23 mouse cellular contexts compared by ENCODE assay signal in the genomic region with DNA sequence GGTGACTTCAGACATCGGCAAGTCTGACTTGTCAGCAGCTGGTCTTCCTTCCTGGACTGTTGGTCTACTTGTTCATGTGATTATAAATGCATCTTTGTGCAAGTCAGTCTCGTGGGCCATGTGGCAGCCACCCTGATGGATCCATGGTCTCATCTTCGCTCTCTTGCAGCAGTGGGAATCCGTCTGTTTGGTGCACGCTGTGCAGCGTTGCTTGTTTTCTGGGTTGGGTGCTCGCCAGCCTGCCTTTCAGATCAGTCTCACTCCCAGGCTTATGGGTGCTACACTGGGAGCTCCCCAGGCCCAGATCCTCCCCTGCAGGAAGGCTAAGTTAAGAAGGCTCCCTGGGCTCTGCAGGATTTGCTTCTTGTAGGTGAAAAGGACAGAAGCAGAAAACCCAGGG. TPM values are rescaled to one million over a fixed set of nuclear protein-coding genes. Genes with fewer than 3 reads are reported as not detected.
DNase-seq lines count a peak whose midpoint lies in the region; ATAC-seq lines count a peak whose summit lies in the region.
"Had no signal": no experiment of that assay in that cellular context is flagged by ENCODE, and none has a peak within 500 bp of the region (broad histone marks: within the 10 kb centered on the region; RNA-seq: fewer than 3 reads in every experiment).

No protein-coding gene starts in this region.

- no peaks in the 10 kb centered on the region for H3K27me3 ChIP-seq in forebrain, embryonic 15.5 days
- H3K27me3 ChIP-seq: CH12.LX; embryonic facial prominence, embryonic 13.5 days; heart, embryonic 15.5 days had no signal

- DNase-seq in right cerebral cortex, postnatal 10 days (ENCODE audit: low spot score in 2 of 2): peak; percentile 53 to 61
- DNase-seq in right cerebral cortex, postnatal 25 days: no peak
- DNase-seq in layer of hippocampus, adult 18-20 months (ENCODE audit: low spot score in 2 of 2): peak; percentile 35 to 63
- DNase-seq in layer of hippocampus, adult 9-10 months (ENCODE audit: low spot score): peak; percentile 26
- DNase-seq in layer of hippocampus, postnatal 36 days: peak; percentile 32 to 43
- no peak for DNase-seq in MN1 (ENCODE audit: low spot score)
- DNase-seq: adrenal gland, adult 2 months; adrenal gland, postnatal 25 days; cerebellum, adult 18-20 months; cerebellum, adult 9-11 months; cerebellum, postnatal 36 days; gastrocnemius, postnatal 36 days; heart, adult 18-20 months; heart, postnatal 14 days had no signal

- H3K9me3 ChIP-seq in forebrain, embryonic 15.5 days: no peaks in the 10 kb centered on the region
- H3K9me3 ChIP-seq: embryonic facial prominence, embryonic 13.5 days; forebrain, embryonic 12.5 days; heart, embryonic 15.5 days; hindbrain, embryonic 13.5 days had no signal

- H3K4me1 ChIP-seq in forebrain, embryonic 15.5 days: peaks cover 12% of the 10 kb centered on the region
- H3K4me1 ChIP-seq: embryonic facial prominence, embryonic 13.5 days had no signal

- no peak overlapping the region for H3K9ac ChIP-seq in forebrain, embryonic 15.5 days (replicated peaks)
- H3K9ac ChIP-seq: embryonic facial prominence, embryonic 13.5 days; forebrain, embryonic 12.5 days; heart, embryonic 15.5 days; hindbrain, embryonic 13.5 days had no signal

- peaks cover 4% of the 10 kb centered on the region for H3K36me3 ChIP-seq in forebrain, embryonic 15.5 days
- H3K36me3 ChIP-seq: heart, embryonic 15.5 days had no signal

- 66% methylated on average over 7 of the region's 7 CpGs for WGBS in forebrain, embryonic 15.5 days

- ATAC-seq in forebrain, embryonic 15.5 days (replicated peaks): no peak

- no peak overlapping the region for H3K4me3 ChIP-seq in forebrain, embryonic 15.5 days
- H3K4me3 ChIP-seq: embryonic facial prominence, embryonic 13.5 days; forebrain, embryonic 12.5 days; heart, embryonic 15.5 days; hindbrain, embryonic 13.5 days had no signal

- no peak overlapping the region for H3K27ac ChIP-seq in forebrain, embryonic 15.5 days (replicated peaks)
- H3K27ac ChIP-seq: embryonic facial prominence, embryonic 13.5 days; forebrain, embryonic 12.5 days; heart, embryonic 15.5 days; hindbrain, embryonic 13.5 days had no signal

- no peak overlapping the region for H3K4me2 ChIP-seq in forebrain, embryonic 15.5 days (replicated peaks)
- H3K4me2 ChIP-seq: embryonic facial prominence, embryonic 13.5 days; forebrain, embryonic 12.5 days; heart, embryonic 11.5 days; heart, embryonic 15.5 days; hindbrain, embryonic 13.5 days had no signal

RNA-seq across cellular contexts. Expression of a gene that starts 18.5 kb away (rescaled TPM):
- 1 to 10 TPM; 5.5 to 6.0 TPM for total RNA-seq in layer of hippocampus, adult 18-20 months (2021)
- total RNA-seq in layer of hippocampus, postnatal 36 days (2021): 1 to 10 TPM; 5.5 to 5.6 TPM
- polyA plus RNA-seq in forebrain, embryonic 15.5 days (2015; fragmentation: Nextera tagmentation; extraction: Ambion mirVana): 8.5 and 8.8 TPM in 2 replicates

RNA-seq across cellular contexts. Expression of a gene that starts 36.9 kb away (rescaled TPM):
- total RNA-seq in layer of hippocampus, adult 18-20 months (2021): not detected
- not detected for total RNA-seq in layer of hippocampus, postnatal 36 days (2021)
- polyA plus RNA-seq in forebrain, embryonic 15.5 days (2015; fragmentation: Nextera tagmentation; extraction: Ambion mirVana): not detected in 2 replicates
- total RNA-seq: adrenal gland, adult 2 months; adrenal gland, postnatal 25 days; CH12.LX; gastrocnemius, adult 8-10 months; gastrocnemius, postnatal 36 days; heart, adult 18-20 months; heart, postnatal 14 days; hematopoietic stem cell, adult 5-6 weeks had no signal
- polyA plus RNA-seq: adrenal gland, adult 2 months; embryonic facial prominence, embryonic 13.5 days; forebrain, embryonic 12.5 days; heart, embryonic 11.5 days; heart, embryonic 15.5 days had no signal

Comparison
In these comparisons a context has a peak if more than half of its experiments do, and no peak if none do; other contexts are left out.
1. DNase-seq: peak in right cerebral cortex, postnatal 10 days (2 of 2), layer of hippocampus, adult 18-20 months (2 of 2), layer of hippocampus, adult 9-10 months (single experiment) and layer of hippocampus, postnatal 36 days (2 of 2); none in right cerebral cortex, postnatal 25 days (single experiment) and MN1 (single experiment).